Mouse (Mus musculus): ENCODE measurements around the gene Slc16a3. TPM values are rescaled to one million over a fixed set of nuclear protein-coding genes. Genes with fewer than 3 reads are reported as not detected.
A peak's percentile ranks its signal among the peaks of the same experiment; 100 is the strongest.

Gene Slc16a3
- polyA plus RNA-seq (2016; fragmentation: Nextera tagmentation; extraction: Ambion mirVana), result 166 and 170 TPM in 2 replicates

- H3K36me3 ChIP-seq, result peaks cover 7% of the 10 kb centered on the region; the same call in 1 of the 2 replicates
- H3K27me3 ChIP-seq (replicated peaks), result peaks cover 49% of the 10 kb centered on the region
- WGBS (ENCODE audit: insufficient replicate concordance), result 10% methylated on average over 12 of the region's 12 CpGs
- peaks cover 51% of the 10 kb centered on the region for H3K4me1 ChIP-seq
- H3K27ac ChIP-seq, result peak within 1 kb of the TSS; percentile 95
- ATAC-seq, result no peak
- H3K4me2 ChIP-seq, result peak within 1 kb of the TSS; percentile 96
- peak within 1 kb of the TSS; percentile 76 for H3K4me3 ChIP-seq
- peak within 1 kb of the TSS; percentile 95 for H3K9ac ChIP-seq
- no peaks in the 10 kb centered on the region for H3K9me3 ChIP-seq (replicated peaks)
Measured at GRCm38 (mm10) chr11:120948328-120948727, at the start of gene Slc16a3. TSS of gene Slc16a3 (plus strand) at chr11:120948480.

GRCm38 (mm10) chr11:120900276-120901244 lies 47.7 kb upstream of the Slc16a3 start:
- H3K4me1 ChIP-seq, result peaks cover 84% of the 10 kb centered on the region
- peak overlapping the region; percentile 57 for H3K9ac ChIP-seq
- H3K4me3 ChIP-seq, result peak overlapping the region; percentile 18; the same call in 1 of the 2 replicates
- H3K4me2 ChIP-seq, result peak overlapping the region; percentile 65
- no peaks in the 10 kb centered on the region for H3K27me3 ChIP-seq (replicated peaks)
- peak; percentile 91 for ATAC-seq
- WGBS (ENCODE audit: insufficient replicate concordance), result 58% methylated on average over 8 of the region's 8 CpGs
- H3K36me3 ChIP-seq, result peaks cover 12% of the 10 kb centered on the region
- peak overlapping the region; percentile 94 for H3K27ac ChIP-seq
- H3K9me3 ChIP-seq (replicated peaks), result no peaks in the 10 kb centered on the region

GRCm38 (mm10) chr11:120901729-120902486 lies 46.4 kb upstream of the Slc16a3 start:
- H3K9me3 ChIP-seq (replicated peaks), result no peaks in the 10 kb centered on the region
- H3K4me3 ChIP-seq, result no peak overlapping the region
- H3K4me1 ChIP-seq, result peaks cover 77% of the 10 kb centered on the region
- H3K36me3 ChIP-seq, result peaks cover 6% of the 10 kb centered on the region
- peak overlapping the region; percentile 94 for H3K27ac ChIP-seq
- no peaks in the 10 kb centered on the region for H3K27me3 ChIP-seq (replicated peaks)
- peak overlapping the region; percentile 36 for H3K4me2 ChIP-seq
- peak overlapping the region; percentile 6; the same call in 1 of the 2 replicates for H3K9ac ChIP-seq
- 81% methylated on average over 21 of the region's 21 CpGs for WGBS (ENCODE audit: insufficient replicate concordance)
- no peak for ATAC-seq

GRCm38 (mm10) chr11:120902487-120903142 lies 45.7 kb upstream of the Slc16a3 start:
- 43% methylated on average over 10 of the region's 10 CpGs for WGBS (ENCODE audit: insufficient replicate concordance)
- H3K9me3 ChIP-seq (replicated peaks), result no peaks in the 10 kb centered on the region
- ATAC-seq, result peak; percentile 68
- H3K4me3 ChIP-seq, result no peak overlapping the region
- H3K27ac ChIP-seq, result peak overlapping the region; percentile 94
- peak overlapping the region; percentile 6; the same call in 1 of the 2 replicates for H3K9ac ChIP-seq
- no peaks in the 10 kb centered on the region for H3K27me3 ChIP-seq (replicated peaks)
- H3K4me2 ChIP-seq, result peak overlapping the region; percentile 36
- H3K36me3 ChIP-seq, result peaks cover 5% of the 10 kb centered on the region
- H3K4me1 ChIP-seq, result peaks cover 74% of the 10 kb centered on the region

- peaks cover 67% of the 10 kb centered on the region for H3K4me1 ChIP-seq
- ATAC-seq, result no peak
- H3K36me3 ChIP-seq, result peaks cover 3% of the 10 kb centered on the region; the same call in 1 of the 2 replicates
- peak overlapping the region; percentile 94 for H3K27ac ChIP-seq
- 74% methylated on average over 24 of the region's 24 CpGs for WGBS (ENCODE audit: insufficient replicate concordance)
- H3K27me3 ChIP-seq (replicated peaks), result no peaks in the 10 kb centered on the region
- H3K4me3 ChIP-seq, result no peak overlapping the region
- no peaks in the 10 kb centered on the region for H3K9me3 ChIP-seq (replicated peaks)
- H3K9ac ChIP-seq, result no peak overlapping the region
- peak overlapping the region; percentile 27; the same call in 1 of the 2 replicates for H3K4me2 ChIP-seq
Measured at GRCm38 (mm10) chr11:120903159-120903850, 45.0 kb upstream of the Slc16a3 start.

GRCm38 (mm10) chr11:120904561-120904960 lies 43.7 kb upstream of the Slc16a3 start:
- WGBS (ENCODE audit: insufficient replicate concordance), result 81% methylated on average over 3 of the region's 3 CpGs
- H3K9ac ChIP-seq, result no peak overlapping the region
- no peak for ATAC-seq

GRCm38 (mm10) chr11:120905430-120905873 lies 42.8 kb upstream of the Slc16a3 start:
- H3K4me3 ChIP-seq, result no peak overlapping the region
- H3K9me3 ChIP-seq (replicated peaks), result no peaks in the 10 kb centered on the region
- peaks cover 3% of the 10 kb centered on the region; the same call in 1 of the 2 replicates for H3K36me3 ChIP-seq
- no peak overlapping the region for H3K9ac ChIP-seq
- H3K27ac ChIP-seq, result no peak overlapping the region
- peaks cover 49% of the 10 kb centered on the region for H3K4me1 ChIP-seq
- 10% methylated on average over 1 of the region's 1 CpGs for WGBS (ENCODE audit: insufficient replicate concordance)
- no peak overlapping the region for H3K4me2 ChIP-seq
- peak; percentile 44; the same call in 1 of the 2 replicates for ATAC-seq
- H3K27me3 ChIP-seq (replicated peaks), result no peaks in the 10 kb centered on the region

More at GRCm38 (mm10) chr11:120904561-120904960, 43.7 kb upstream of the Slc16a3 start:
- Histone ChIP-seq H3K36me3 (peaks cover 3% of the 10 kb centered on the region; the same call in 1 of the 2 replicates), H3K4me3 (no peak overlapping the region), H3K27ac (0 out of 2 replicates have a peak overlapping the region, but pooled peaks have one; percentile 5), H3K27me3 (replicated peaks) (no peaks in the 10 kb centered on the region), H3K4me2 (no peak overlapping the region), H3K4me1 (peaks cover 54% of the 10 kb centered on the region), H3K9me3 (replicated peaks) (no peaks in the 10 kb centered on the region)

GRCm38 (mm10) chr11:120913796-120914195 lies 34.5 kb upstream of the Slc16a3 start:
- Histone ChIP-seq H3K9ac (no peak overlapping the region), H3K4me1 (0 out of 2 replicates have a peak, but pooled peaks cover 3% of the 10 kb centered on the region), H3K27me3 (replicated peaks) (no peaks in the 10 kb centered on the region), H3K36me3 (peaks cover 27% of the 10 kb centered on the region), H3K9me3 (replicated peaks) (no peaks in the 10 kb centered on the region), H3K4me2 (no peak overlapping the region), H3K27ac (no peak overlapping the region), H3K4me3 (no peak overlapping the region)
- no peak for ATAC-seq
- WGBS (ENCODE audit: insufficient replicate concordance), result 92% methylated on average over 4 of the region's 4 CpGs

- Histone ChIP-seq H3K27me3 (replicated peaks) (no peaks in the 10 kb centered on the region), H3K4me3 (no peak overlapping the region), H3K9me3 (replicated peaks) (no peaks in the 10 kb centered on the region), H3K4me1 (0 out of 2 replicates have a peak, but pooled peaks cover 3% of the 10 kb centered on the region), H3K4me2 (no peak overlapping the region), H3K27ac (no peak overlapping the region), H3K36me3 (peaks cover 48% of the 10 kb centered on the region), H3K9ac (no peak overlapping the region)
- WGBS (ENCODE audit: insufficient replicate concordance), result 33% methylated on average over 3 of the region's 3 CpGs
- ATAC-seq, result no peak
Measured at GRCm38 (mm10) chr11:120916477-120916876, 31.8 kb upstream of the Slc16a3 start.

- H3K36me3 ChIP-seq, result peaks cover 55% of the 10 kb centered on the region
- H3K4me3 ChIP-seq, result no peak overlapping the region
- 0 out of 2 replicates have a peak, but pooled peaks cover 3% of the 10 kb centered on the region for H3K4me1 ChIP-seq
- H3K27ac ChIP-seq, result no peak overlapping the region
- no peak overlapping the region for H3K9ac ChIP-seq
- H3K27me3 ChIP-seq (replicated peaks), result no peaks in the 10 kb centered on the region
- H3K4me2 ChIP-seq, result no peak overlapping the region
- H3K9me3 ChIP-seq (replicated peaks), result no peaks in the 10 kb centered on the region
- no peak for ATAC-seq
- WGBS (ENCODE audit: insufficient replicate concordance), result 84% methylated on average over 5 of the region's 5 CpGs
Measured at GRCm38 (mm10) chr11:120917756-120918155, 30.5 kb upstream of the Slc16a3 start.
